Mouse (Mus musculus) cerebellum, postnatal 25 days (tissue): ENCODE results near the gene Adgre1.

Source experiments
- DNase-seq, 2 experiments: peaks; one replicate each; pipeline ENCODE4 v3.0.0; 2021; ENCODE audit warnings: mixed read lengths in 2 of 2

Adgre1 gene

GRCm38 (mm10) chr17:57358441-57358840 lies at the start of gene Adgre1:
Gene Adgre1 (plus strand): TSS chr17:57358691.
- no peak for DNase-seq

- DNase-seq, result no peak
Measured at GRCm38 (mm10) chr17:57311801-57312200, 46.7 kb upstream of the Adgre1 start.

- DNase-seq, result peak; percentile 20 to 61
Measured at GRCm38 (mm10) chr17:57327615-57328014, 30.9 kb upstream of the Adgre1 start.

- DNase-seq, result no peak
Measured at GRCm38 (mm10) chr17:57328944-57329343, 29.5 kb upstream of the Adgre1 start.

GRCm38 (mm10) chr17:57330993-57331392 lies 27.5 kb upstream of the Adgre1 start:
- DNase-seq, result no peak

- no peak for DNase-seq
Measured at GRCm38 (mm10) chr17:57332241-57332640, 26.2 kb upstream of the Adgre1 start.

GRCm38 (mm10) chr17:57334001-57334760 lies 24.3 kb upstream of the Adgre1 start:
- peak in 1 of 2 experiments; percentile 8 for DNase-seq

- DNase-seq, result peak; percentile 85 to 90
Measured at GRCm38 (mm10) chr17:57334761-57335150, 23.7 kb upstream of the Adgre1 start.

GRCm38 (mm10) chr17:57335194-57335593 lies 23.3 kb upstream of the Adgre1 start:
- peak in 1 of 2 experiments; percentile 6 for DNase-seq

GRCm38 (mm10) chr17:57335673-57336303 lies 22.7 kb upstream of the Adgre1 start:
- peak; percentile 86 to 92 for DNase-seq

GRCm38 (mm10) chr17:57337996-57338395 lies 20.5 kb upstream of the Adgre1 start:
- no peak for DNase-seq

- no peak for DNase-seq
Measured at GRCm38 (mm10) chr17:57339298-57339697, 19.2 kb upstream of the Adgre1 start.

GRCm38 (mm10) chr17:57341568-57341967 lies 16.9 kb upstream of the Adgre1 start:
- no peak for DNase-seq

GRCm38 (mm10) chr17:57344029-57344707 lies 14.3 kb upstream of the Adgre1 start:
- no peak for DNase-seq

- no peak for DNase-seq
Measured at GRCm38 (mm10) chr17:57347017-57347416, 11.5 kb upstream of the Adgre1 start.

GRCm38 (mm10) chr17:57347781-57348180 lies 10.7 kb upstream of the Adgre1 start:
- no peak for DNase-seq

- DNase-seq, result no peak
Measured at GRCm38 (mm10) chr17:57349067-57349466, 9.4 kb upstream of the Adgre1 start.

- no peak for DNase-seq
Measured at GRCm38 (mm10) chr17:57350212-57350611, 8.3 kb upstream of the Adgre1 start.

- no peak for DNase-seq
Measured at GRCm38 (mm10) chr17:57351107-57351506, 7.4 kb upstream of the Adgre1 start.

- no peak for DNase-seq
Measured at GRCm38 (mm10) chr17:57359485-57360241, 1.2 kb downstream of the Adgre1 start.
